Mouse (Mus musculus) left cerebral cortex, adult 9 months (tissue): ENCODE measurements at regions not wholly inside any gene's neighbourhood (a gene's known extent, or its start where the extent isn't known, plus 50 kb on each side); places are given as distances from the start of the nearest gene placed in this dataset.

Experiments used
- DNase-seq, 2 experiments: peaks; one replicate each; pipeline ENCODE4 v3.0.0; 2022; ENCODE audit warnings: low spot score in 2 of 2

GRCm38 (mm10) chr7:123059718-123060337 is 63.9 kb upstream of the Tnrc6a start:
- DNase-seq: no peak

GRCm38 (mm10) chr7:123063264-123064011 is 60.2 kb upstream of the Tnrc6a start:
- DNase-seq: no peak

GRCm38 (mm10) chr7:123065951-123066351 is 57.7 kb upstream of the Tnrc6a start:
- DNase-seq: peak; percentile 60 to 89

- no peak for DNase-seq
These were observed 56.3 kb upstream of the Tnrc6a start for GRCm38 (mm10) chr7:123067396-123067795.

- DNase-seq: no peak
These were observed 55.4 kb upstream of the Tnrc6a start for GRCm38 (mm10) chr7:123068241-123068640.

- peak in 1 of 2 experiments; percentile 24 for DNase-seq
These were observed 54.9 kb upstream of the Tnrc6a start for GRCm38 (mm10) chr7:123068715-123069273.

GRCm38 (mm10) chr7:123069280-123069679 is 54.4 kb upstream of the Tnrc6a start:
- no peak for DNase-seq

GRCm38 (mm10) chr7:123070861-123071260 is 52.8 kb upstream of the Tnrc6a start:
- no peak for DNase-seq
